Mouse (Mus musculus) bone marrow, adult 2 months (tissue): ENCODE measurements around the gene Rasa4. TPM values are rescaled to one million over a fixed set of nuclear protein-coding genes. Genes with fewer than 3 reads are reported as not detected.
"Not testable (repeated sequence)": the region's sequence is repeated elsewhere in the genome, so short reads cannot be mapped to it uniquely, and the experiment has no call there.

Experiments
- H3K27ac ChIP-seq: fragments of 200-500 bp; 2 replicates; pipeline ENCODE4 v1.5.1; 2012; ENCODE audit warnings: low read depth, mild to moderate bottlenecking, control low read depth, inconsistent platforms, low read length; ENCODE audit not compliant: control insufficient read depth, poor library complexity, insufficient read depth
- H3K4me1 ChIP-seq: fragments of 200-500 bp; 2 replicates; pipeline ENCODE4 v1.6.1; 2011; ENCODE audit warnings: low read length; ENCODE audit not compliant: control insufficient read depth, insufficient read depth
- H3K4me3 ChIP-seq: fragments of 200-500 bp; replicated peaks from 2 replicates; pipeline ENCODE3; 2011; ENCODE audit warnings: mild to moderate bottlenecking, low read depth, low read length, control low read depth; ENCODE audit not compliant: control insufficient read depth
- CTCF ChIP-seq: fragments of 200-500 bp; IDR thresholded peaks from 2 replicates; pipeline ENCODE4 v1.5.1; 2011; ENCODE audit warnings: low read length, control low read depth; ENCODE audit not compliant: control insufficient read depth, insufficient read depth
- POLR2A ChIP-seq: fragments of 200-500 bp; IDR thresholded peaks from 2 replicates; pipeline ENCODE4 v1.6.1; 2011; ENCODE audit warnings: low read depth, mild to moderate bottlenecking, control low read depth, low read length, borderline replicate concordance; ENCODE audit not compliant: control insufficient read depth
- WGBS: fragments of 180-500 bp; shearing (Covaris S2); methylation state at CpG from one replicate; pipeline ENCODE4 v1.1.7; 2018; 5-methylcytosine and 5-hydroxymethylcytosine counted together
- polyA plus RNA-seq: library from polyadenylated mRNA; stranded (reverse); fragments of >200 nt; gene quantifications from 2 replicates; pipeline ENCODE4 v1.2.4, GENCODE M21; 2011; ENCODE audit warnings: low replicate concordance; ENCODE audit not compliant: missing spikeins, insufficient read depth, insufficient read length

The Rasa4 gene
- polyA plus RNA-seq, 1 experiment, result 31.3 TPM

DNA sequence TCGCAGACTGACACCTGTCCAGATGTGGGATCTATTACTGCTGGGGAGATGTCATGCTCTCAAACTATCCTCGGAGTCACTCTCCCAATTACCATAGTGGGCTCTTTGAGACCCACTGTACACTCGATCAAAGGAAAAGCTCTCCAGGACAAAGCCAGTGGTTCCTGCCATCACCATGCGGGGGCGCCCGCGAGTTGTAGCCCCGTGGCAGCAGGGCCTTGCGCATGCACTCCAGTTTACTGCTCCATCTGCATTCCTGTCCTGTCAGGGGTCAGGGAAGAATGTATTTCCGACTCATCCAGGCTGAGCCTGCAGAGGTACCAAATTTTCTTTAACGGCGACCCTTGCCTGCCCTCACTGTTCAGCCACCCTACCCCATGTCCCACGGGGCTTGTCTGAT, 38.9 kb upstream of the Rasa4 start:
- Histone ChIP-seq H3K27ac (no peak overlapping the region), H3K4me1 (no peaks in the 10 kb centered on the region), H3K4me3 (no peak overlapping the region)
- WGBS, result 68% methylated on average over 13 of the region's 13 CpGs
- no peak for TF ChIP-seq POLR2A
- peak; percentile 30; the same call in 1 of the 2 replicates for TF ChIP-seq CTCF

DNA sequence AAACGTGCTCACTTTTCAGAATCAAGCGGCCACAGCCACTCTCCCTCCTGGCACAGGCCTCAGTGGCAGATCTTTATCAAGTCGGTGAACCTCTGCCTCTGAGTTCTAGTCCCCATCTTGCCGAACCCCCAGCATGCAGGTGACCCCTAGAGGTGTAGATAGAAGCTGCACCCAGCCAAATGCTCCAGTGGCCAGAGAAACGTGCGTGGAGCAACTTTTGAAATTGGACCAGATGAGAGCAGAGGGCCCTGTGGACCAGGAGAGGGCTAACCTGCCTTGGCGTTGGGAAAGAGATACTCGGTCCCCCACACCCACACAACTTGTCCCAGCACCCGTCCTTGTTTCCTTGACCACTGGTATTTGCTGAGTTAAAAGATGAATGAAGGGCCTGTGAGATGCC, 38.3 kb upstream of the Rasa4 start:
- H3K4me1 ChIP-seq, result no peaks in the 10 kb centered on the region
- WGBS, result 32% methylated on average over 9 of the region's 9 CpGs
- H3K4me3 ChIP-seq, result no peak overlapping the region
- no peak overlapping the region for H3K27ac ChIP-seq
- TF ChIP-seq POLR2A, result no peak
- peak; percentile 34; the same call in 1 of the 2 replicates for TF ChIP-seq CTCF

DNA sequence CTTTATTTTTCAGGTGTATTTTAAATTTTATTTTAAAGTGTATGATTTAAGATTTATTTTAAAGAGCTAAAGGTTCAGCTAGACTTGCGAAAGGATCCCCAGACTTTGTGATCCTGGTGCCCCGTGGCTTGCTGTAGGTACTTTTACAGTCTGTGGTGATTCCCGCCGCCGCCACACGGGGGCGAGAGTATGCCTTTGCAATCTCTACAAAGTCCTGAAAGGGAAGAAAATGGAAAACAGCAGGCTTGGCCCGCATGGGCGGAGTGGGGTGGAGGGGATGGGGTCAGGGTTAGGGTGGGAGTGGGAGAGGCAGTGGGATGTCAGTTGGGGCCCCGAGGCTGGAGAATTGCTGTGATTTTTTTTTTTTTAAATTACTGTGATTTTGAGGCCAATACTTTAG, 37.7 kb upstream of the Rasa4 start:
- Histone ChIP-seq H3K4me1 (no peaks in the 10 kb centered on the region), H3K27ac (no peak overlapping the region), H3K4me3 (no peak overlapping the region)
- 3% methylated on average over 10 of the region's 10 CpGs for WGBS
- TF ChIP-seq CTCF (peak; percentile 83), POLR2A (no peak)

- H3K4me1 ChIP-seq, H3K4me3 ChIP-seq, H3K27ac ChIP-seq: not testable (repeated sequence)
Observed at GRCm38 (mm10) chr5:136048541-136048940, 35.2 kb upstream of the Rasa4 start.

DNA sequence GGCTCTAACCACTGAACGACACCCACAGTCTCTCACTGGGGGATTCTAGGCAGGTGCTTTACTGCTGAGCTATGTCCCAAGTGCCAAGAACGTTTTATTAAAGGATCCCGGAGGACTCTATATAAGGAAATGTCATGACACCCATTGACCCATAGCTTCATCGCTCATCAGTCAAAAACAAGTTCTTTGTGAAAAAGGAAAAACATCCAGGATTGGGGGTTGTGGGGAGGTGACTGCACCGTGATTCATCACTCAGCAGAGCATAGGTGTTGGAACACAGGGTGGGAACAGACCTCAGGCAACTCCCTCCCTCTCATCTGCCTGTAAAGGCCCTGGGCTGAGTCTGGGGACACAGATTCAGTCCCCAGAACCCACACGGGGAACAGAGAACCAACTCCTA, 33.8 kb upstream of the Rasa4 start:
- H3K4me1 ChIP-seq, result no peaks in the 10 kb centered on the region
- no peak overlapping the region for H3K27ac ChIP-seq
- WGBS, result 75% methylated on average over 6 of the region's 6 CpGs
- TF ChIP-seq CTCF, result no peak
- TF ChIP-seq POLR2A, result no peak
- H3K4me3 ChIP-seq, result no peak overlapping the region

DNA sequence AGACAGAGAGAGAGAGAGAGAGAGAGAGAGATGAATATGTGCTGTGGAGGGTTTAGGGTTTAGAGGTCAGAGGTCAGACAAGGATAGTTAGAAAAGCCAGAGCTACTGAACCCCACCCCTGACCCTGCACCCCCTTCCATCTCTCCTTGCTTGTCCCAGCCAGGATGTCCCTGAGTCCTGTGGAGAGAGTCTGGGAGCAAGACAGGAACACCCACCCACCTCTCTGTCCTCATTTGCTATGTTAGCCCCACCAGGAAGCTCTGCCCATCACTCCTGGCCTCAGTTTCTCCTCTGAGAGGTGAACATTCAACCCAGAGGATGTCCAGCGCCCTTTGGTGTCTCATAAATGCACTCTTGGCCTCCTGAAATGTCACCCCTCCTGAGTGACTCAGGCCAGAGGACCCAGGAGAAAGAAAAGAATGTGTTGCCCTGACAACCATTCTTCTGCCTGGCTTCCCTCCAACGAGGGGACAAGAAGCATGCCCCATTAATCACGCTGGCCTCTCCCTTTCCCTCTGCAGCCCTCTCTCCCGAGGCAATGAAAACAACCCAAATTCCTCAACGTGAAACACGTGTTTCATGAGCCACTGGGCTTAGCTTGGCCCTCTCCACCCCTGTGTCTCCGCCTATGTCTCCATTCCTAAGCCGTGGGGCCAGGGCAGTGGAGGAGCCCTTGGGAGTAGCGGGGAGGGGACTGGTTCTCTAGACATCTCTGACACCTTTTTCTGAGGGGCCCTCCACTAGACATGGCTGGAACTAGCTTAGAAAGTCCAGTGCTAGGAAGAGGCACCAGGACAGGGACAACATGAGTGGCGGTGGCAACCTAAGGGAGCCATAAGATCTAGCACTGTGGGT, 32.3 kb upstream of the Rasa4 start:
- Histone ChIP-seq H3K27ac (no peak overlapping the region), H3K4me3 (no peak overlapping the region), H3K4me1 (no peaks in the 10 kb centered on the region)
- no peak for TF ChIP-seq POLR2A
- WGBS, result 42% methylated on average over 10 of the region's 10 CpGs

- 74% methylated on average over 8 of the region's 8 CpGs for WGBS
- TF ChIP-seq CTCF, result no peak
- no peak for TF ChIP-seq POLR2A
- H3K4me3 ChIP-seq, result no peak overlapping the region
- H3K27ac ChIP-seq, result no peak overlapping the region
- H3K4me1 ChIP-seq, result no peaks in the 10 kb centered on the region
Observed at GRCm38 (mm10) chr5:136052861-136053655, 30.7 kb upstream of the Rasa4 start.

GRCm38 (mm10) chr5:136054301-136055077, 29.2 kb upstream of the Rasa4 start, which contains the start of gene Upk3bl:
Gene Upk3bl, plus strand, starts transcription at chr5:136054492.
- Histone ChIP-seq H3K4me3 (no peak within 1 kb of the TSS), H3K27ac (no peak within 1 kb of the TSS), H3K4me1 (no peaks in the 10 kb centered on the region)
- 60% methylated on average over 11 of the region's 11 CpGs for WGBS
- TF ChIP-seq POLR2A (no peak), CTCF (no peak)
